In the genomic region with DNA sequence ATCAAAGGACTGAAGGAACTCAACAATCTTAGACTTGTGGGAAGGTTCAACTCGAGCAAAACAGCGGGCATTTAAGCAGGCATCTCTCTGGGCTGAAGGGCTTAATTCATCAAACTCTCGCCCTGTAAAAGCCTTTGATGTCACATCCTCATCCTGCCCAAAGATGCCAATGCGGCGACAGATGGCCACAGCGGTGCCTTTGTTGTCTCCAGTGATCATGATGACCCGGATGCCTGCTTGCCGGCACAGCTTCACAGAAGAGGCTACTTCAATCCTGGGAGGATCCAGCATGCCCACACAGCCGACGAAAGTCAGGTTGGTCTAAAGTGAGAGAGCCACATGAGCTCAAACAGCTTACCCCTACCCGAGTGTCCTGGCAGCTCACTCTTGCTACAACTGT, we compare ENCODE assay signal across 22 mouse cellular contexts. TPM values are rescaled to one million over a fixed set of nuclear protein-coding genes. Genes with fewer than 3 reads are reported as not detected.
DNase-seq lines count a peak whose midpoint lies in the region; ATAC-seq and TF ChIP-seq lines count a peak whose summit lies in the region.
"Had no signal": no experiment of that assay in that cellular context is flagged by ENCODE, and none has a peak within 500 bp of the region (broad histone marks: within the 10 kb centered on the region; RNA-seq: fewer than 3 reads in every experiment).

No protein-coding gene starts in this region.

- H3K27ac ChIP-seq in gastrocnemius, adult 2 months: no peak overlapping the region
- H3K27ac ChIP-seq in midbrain, embryonic 13.5 days: no peak overlapping the region
- H3K27ac ChIP-seq: forebrain, embryonic 10.5 days; hindbrain, embryonic 10.5 days; hindbrain, postnatal 0 days; limb, embryonic 12.5 days; liver, embryonic 12.5 days; midbrain, embryonic 12.5 days; neural tube, embryonic 12.5 days had no signal

- TF ChIP-seq CTCF in gastrocnemius, adult 2 months (IDR thresholded peaks at IDR 0.05): no peak

- ATAC-seq in midbrain, embryonic 13.5 days: no peak
- ATAC-seq: forebrain, postnatal 0 days; hindbrain, postnatal 0 days; intestine, postnatal 0 days; liver, embryonic 12.5 days had no signal

- H3K4me3 ChIP-seq in gastrocnemius, adult 2 months: no peak overlapping the region
- no peak overlapping the region for H3K4me3 ChIP-seq in midbrain, embryonic 13.5 days (replicated peaks)
- H3K4me3 ChIP-seq: forebrain, embryonic 10.5 days; hindbrain, embryonic 10.5 days; limb, embryonic 12.5 days; liver, embryonic 12.5 days; midbrain, embryonic 12.5 days; neural tube, embryonic 12.5 days had no signal

- H3K27me3 ChIP-seq in midbrain, embryonic 13.5 days: no peaks in the 10 kb centered on the region
- H3K27me3 ChIP-seq: limb, embryonic 12.5 days; liver, embryonic 12.5 days; midbrain, embryonic 12.5 days; neural tube, embryonic 12.5 days had no signal

- intact Hi-C loops in gastrocnemius, adult 2 months (cut with DNase I): no loop called here
- intact Hi-C loops in gastrocnemius, postnatal 14 days (cut with DNase I; ENCODE audit: low total_unique reads): no loop called here

- DNase-seq in gastrocnemius, adult 2 months: peak; percentile 6
- no peak for DNase-seq in gastrocnemius, postnatal 14 days
- peak; percentile 64 for DNase-seq in cerebellum, adult 11 months
- peak; percentile 64 for DNase-seq in cerebellum, adult 8-10 months
- peak; percentile 76 to 77 for DNase-seq in cerebellum, postnatal 36 days
- DNase-seq in natural killer cell, adult 2 months (ENCODE audit: low spot score in 2 of 2): no peak
- DNase-seq: B cell, adult 2 months; forebrain, postnatal 0 days; kidney, postnatal 36 days; lung, adult 18-20 months; lung, postnatal 10 days; thymus, postnatal 25 days had no signal

- peaks cover 100% of the 10 kb centered on the region for H3K36me3 ChIP-seq in midbrain, embryonic 13.5 days

- H3K4me1 ChIP-seq in midbrain, embryonic 13.5 days (replicated peaks): no peaks in the 10 kb centered on the region
- H3K4me1 ChIP-seq: forebrain, embryonic 10.5 days; hindbrain, embryonic 10.5 days; limb, embryonic 12.5 days; liver, embryonic 12.5 days; midbrain, embryonic 12.5 days; neural tube, embryonic 12.5 days had no signal

- 91% methylated on average over 11 of the region's 11 CpGs for WGBS in midbrain, embryonic 13.5 days

- no peak overlapping the region for H3K9ac ChIP-seq in midbrain, embryonic 13.5 days (replicated peaks)
- H3K9ac ChIP-seq: forebrain, postnatal 0 days; limb, embryonic 12.5 days; liver, embryonic 12.5 days; midbrain, embryonic 12.5 days; neural tube, embryonic 12.5 days had no signal

- H3K4me2 ChIP-seq in midbrain, embryonic 13.5 days (replicated peaks): no peak overlapping the region
- H3K4me2 ChIP-seq: heart, embryonic 11.5 days; limb, embryonic 12.5 days; liver, embryonic 12.5 days; midbrain, embryonic 12.5 days; neural tube, embryonic 12.5 days had no signal

- H3K9me3 ChIP-seq in midbrain, embryonic 13.5 days: no peaks in the 10 kb centered on the region
- H3K9me3 ChIP-seq: forebrain, embryonic 10.5 days; hindbrain, embryonic 10.5 days; limb, embryonic 12.5 days; liver, embryonic 12.5 days; midbrain, embryonic 12.5 days; neural tube, embryonic 12.5 days had no signal

RNA-seq across cellular contexts. Expression of a gene that starts 39.2 kb away (rescaled TPM):
- 10 to 100 TPM; 14.3 to 16.8 TPM for total RNA-seq in gastrocnemius, adult 2 months (2021)
- 10 to 100 TPM; 16.6 to 18.1 TPM for total RNA-seq in gastrocnemius, postnatal 14 days (2021)
- polyA plus RNA-seq in midbrain, embryonic 13.5 days (2015; fragmentation: Nextera tagmentation; extraction: Ambion mirVana): 52.7 and 53.9 TPM in 2 replicates

RNA-seq across cellular contexts. Expression of a gene that starts 41.4 kb away (rescaled TPM):
- total RNA-seq in gastrocnemius, adult 2 months (2021): 100 to 1,000 TPM; 387 to 963 TPM
- 100 to 1,000 TPM; 213 to 317 TPM for total RNA-seq in gastrocnemius, postnatal 14 days (2021)
- 35.7 and 40.0 TPM in 2 replicates for polyA plus RNA-seq in midbrain, embryonic 13.5 days (2015; fragmentation: Nextera tagmentation; extraction: Ambion mirVana)

Comparison
In these comparisons a context has a peak if more than half of its experiments do, and no peak if none do; other contexts are left out.
1. DNase-seq: peak in gastrocnemius, adult 2 months (single experiment), cerebellum, adult 11 months (single experiment), cerebellum, adult 8-10 months (single experiment) and cerebellum, postnatal 36 days (2 of 2); none in gastrocnemius, postnatal 14 days (single experiment) and natural killer cell, adult 2 months (0 of 2).